Mouse (Mus musculus) adrenal gland, postnatal 0 days (tissue): ENCODE measurements around the gene Fancb. TPM values are rescaled to one million over a fixed set of nuclear protein-coding genes. Genes with fewer than 3 reads are reported as not detected.

Experiments used
- polyA plus RNA-seq: library from polyadenylated mRNA; unstranded; fragments of >200 nt; fragmentation: Nextera tagmentation; extraction: Ambion mirVana; gene quantifications from 2 replicates; pipeline ENCODE4 v1.2.1, GENCODE M21; 2015

The Fancb gene
- 2.0 and 2.2 TPM in 2 replicates for polyA plus RNA-seq

GRCm38 (mm10) chrX:164980193-164980775 is at the start of gene Fancb, which contains the start of gene Mospd2:
Gene Fancb (plus strand): TSS chrX:164980592.
Gene Mospd2 (minus strand): TSS chrX:164980375.

GRCm38 (mm10) chrX:165004779-165005324 is 24.5 kb downstream of the Fancb start, which contains the start of gene Gm17604:
Gene Gm17604 (minus strand): TSS chrX:165004829.

Other genes starting within 250 kb of the Fancb start
- gene Mospd2, start 217 bp upstream of the Fancb start, polyA plus RNA-seq, result 14.6 and 18.6 TPM in 2 replicates
- not detected in 2 replicates for gene Gm17604, start 24.2 kb downstream of the Fancb start, polyA plus RNA-seq